ENCODE assay signal across 10 mouse cellular contexts in the genomic region with DNA sequence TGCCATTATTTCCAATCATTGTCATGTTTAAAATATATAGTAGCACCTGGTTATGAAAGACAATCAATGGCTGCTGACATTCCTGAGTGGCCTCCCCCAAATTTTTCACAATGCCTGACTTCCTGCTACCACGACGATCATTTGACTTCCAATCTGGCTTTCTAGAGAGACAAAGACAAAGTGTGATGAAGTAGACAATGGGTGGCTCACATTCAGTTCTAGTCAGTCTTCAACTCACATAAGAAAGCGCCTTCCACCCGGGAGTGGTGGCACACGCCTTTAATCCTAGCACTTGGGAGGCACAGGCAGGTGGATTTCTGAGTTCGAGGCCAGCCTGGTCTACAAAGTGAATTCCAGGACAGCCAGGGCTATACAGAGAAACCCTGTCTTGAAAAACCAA. TPM values are rescaled to one million over a fixed set of nuclear protein-coding genes. Genes with fewer than 3 reads are reported as not detected.
A peak's percentile ranks its signal among the peaks of the same experiment; 100 is the strongest.
DNase-seq lines count a peak whose midpoint lies in the region; ATAC-seq and TF ChIP-seq lines count a peak whose summit lies in the region.
"Not testable (repeated sequence)": the region's sequence is repeated elsewhere in the genome, so short reads cannot be mapped to it uniquely, and the experiment has no call there.
"Had no signal": no experiment of that assay in that cellular context is flagged by ENCODE, and none has a peak within 500 bp of the region (broad histone marks: within the 10 kb centered on the region; RNA-seq: fewer than 3 reads in every experiment).

No protein-coding gene starts in this region.

- H3K4me2 ChIP-seq in forebrain, embryonic 13.5 days: peak overlapping the region; percentile 91; the same call in 1 of the 2 replicates
- H3K4me2 ChIP-seq in heart, embryonic 12.5 days: not testable (repeated sequence)
- H3K4me2 ChIP-seq in hindbrain, postnatal 0 days (ENCODE audit: low read depth, low read length): peak overlapping the region; percentile 94; the same call in 1 of the 2 replicates
- H3K4me2 ChIP-seq in liver, embryonic 14.5 days (ENCODE audit: low read depth): peak overlapping the region; percentile 96; the same call in 1 of the 2 replicates
- peak overlapping the region; percentile 86 for H3K4me2 ChIP-seq in midbrain, embryonic 13.5 days (replicated peaks)
- peak overlapping the region; percentile 87 for H3K4me2 ChIP-seq in neural tube, embryonic 15.5 days

- H3K27ac ChIP-seq in forebrain, embryonic 13.5 days; heart, embryonic 12.5 days (ENCODE audit: poor library complexity, severe bottlenecking); hindbrain, embryonic 10.5 days; hindbrain, postnatal 0 days; left cerebral cortex, adult 2 months; liver, embryonic 14.5 days; midbrain, embryonic 13.5 days; neural tube, embryonic 15.5 days (replicated peaks): not testable (repeated sequence)

- H3K27me3 ChIP-seq in forebrain, embryonic 13.5 days; heart, embryonic 12.5 days (replicated peaks); hindbrain, embryonic 10.5 days (ENCODE audit: insufficient read depth, poor library complexity, severe bottlenecking); hindbrain, postnatal 0 days (ENCODE audit: insufficient read depth, low read length); liver, embryonic 14.5 days (ENCODE audit: control insufficient read depth, insufficient read depth, low read length); midbrain, embryonic 13.5 days; neural tube, embryonic 15.5 days (replicated peaks): not testable (repeated sequence)

- H3K4me3 ChIP-seq in forebrain, embryonic 13.5 days; hindbrain, postnatal 0 days (ENCODE audit: low read length); liver, embryonic 14.5 days (ENCODE audit: insufficient read depth in 1 of 2, low read depth in 2 of 2, low read length in 2 of 2); neural tube, embryonic 15.5 days (replicated peaks): not testable (repeated sequence)
- H3K4me3 ChIP-seq in heart, embryonic 12.5 days: peak overlapping the region; percentile 84; the same call in 1 of the 2 replicates
- H3K4me3 ChIP-seq in hindbrain, embryonic 10.5 days: 0 out of 2 replicates have a peak overlapping the region, but pooled peaks have one; percentile 96
- peak overlapping the region; percentile 66; the same call in 1 of the 2 replicates for H3K4me3 ChIP-seq in left cerebral cortex, adult 2 months
- 0 out of 2 replicates have a peak overlapping the region, but pooled peaks have one; percentile 72 for H3K4me3 ChIP-seq in midbrain, embryonic 13.5 days (replicated peaks)

- TF ChIP-seq EP300 in liver, embryonic 14.5 days (IDR thresholded peaks at IDR 0.05; ENCODE audit: low read depth): not testable (repeated sequence)

- peaks cover 50% of the 10 kb centered on the region for H3K4me1 ChIP-seq in forebrain, embryonic 13.5 days
- H3K4me1 ChIP-seq in heart, embryonic 12.5 days (replicated peaks): peaks cover 35% of the 10 kb centered on the region
- H3K4me1 ChIP-seq in hindbrain, embryonic 10.5 days (replicated peaks): peaks cover 44% of the 10 kb centered on the region
- H3K4me1 ChIP-seq in hindbrain, postnatal 0 days (ENCODE audit: insufficient read depth, low read length): peaks cover 24% of the 10 kb centered on the region
- H3K4me1 ChIP-seq in liver, embryonic 14.5 days (replicated peaks; ENCODE audit: control insufficient read depth in 2 of 2, insufficient read depth in 2 of 2, low read length in 1 of 2): peaks cover 2 to 15% of the 10 kb centered on the region in 2 experiments
- peaks cover 52% of the 10 kb centered on the region for H3K4me1 ChIP-seq in midbrain, embryonic 13.5 days (replicated peaks)
- peaks cover 52% of the 10 kb centered on the region for H3K4me1 ChIP-seq in neural tube, embryonic 15.5 days

- ATAC-seq in forebrain, embryonic 13.5 days; heart, embryonic 12.5 days (ENCODE audit: insufficient number of reproducible peaks, low FRiP score); hindbrain, postnatal 0 days; liver, embryonic 14.5 days (ENCODE audit: insufficient read depth); midbrain, embryonic 13.5 days; neural tube, embryonic 15.5 days (ENCODE audit: low FRiP score): not testable (repeated sequence)

- not testable (repeated sequence) for DNase-seq in hindbrain, embryonic 10.5 days (ENCODE audit: low spot score); hindbrain, postnatal 0 days (ENCODE audit: low spot score); left cerebral cortex, adult 2 months (ENCODE audit: extremely low spot score in 1 of 2, low spot score in 2 of 2); liver, embryonic 14.5 days (ENCODE audit: low read depth in 3 of 3, low spot score in 3 of 3)

- H3K36me3 ChIP-seq in forebrain, embryonic 13.5 days (ENCODE audit: poor library complexity, severe bottlenecking): peaks cover 22% of the 10 kb centered on the region; the same call in 1 of the 2 replicates
- H3K36me3 ChIP-seq in heart, embryonic 12.5 days: peaks cover 22% of the 10 kb centered on the region
- H3K36me3 ChIP-seq in hindbrain, embryonic 10.5 days: peaks cover 26% of the 10 kb centered on the region
- not testable (repeated sequence) for H3K36me3 ChIP-seq in hindbrain, postnatal 0 days (ENCODE audit: insufficient read depth, low read length); liver, embryonic 14.5 days (replicated peaks; ENCODE audit: control insufficient read depth, insufficient read depth, low read depth); neural tube, embryonic 15.5 days
- H3K36me3 ChIP-seq in midbrain, embryonic 13.5 days: peaks cover 23% of the 10 kb centered on the region

- H3K9me3 ChIP-seq in forebrain, embryonic 13.5 days (replicated peaks); heart, embryonic 12.5 days (replicated peaks); hindbrain, embryonic 10.5 days; hindbrain, postnatal 0 days (ENCODE audit: low read length); liver, embryonic 14.5 days (ENCODE audit: control insufficient read depth, low read length); midbrain, embryonic 13.5 days; neural tube, embryonic 15.5 days (replicated peaks): not testable (repeated sequence)

- intact Hi-C loops in left cerebral cortex, adult 2 months (cut with DNase I): loop anchor here (10.0 kb wide), 1 partner anchor 299 kb away; a partner anchor contains a TSS

- WGBS in forebrain, embryonic 13.5 days: 88% methylated on average over 6 of the region's 6 CpGs
- WGBS in heart, embryonic 12.5 days: 85% methylated on average over 6 of the region's 6 CpGs
- 88% methylated on average over 6 of the region's 6 CpGs for WGBS in hindbrain, embryonic 10.5 days
- 83% methylated on average over 6 of the region's 6 CpGs for WGBS in hindbrain, postnatal 0 days
- WGBS in liver, embryonic 14.5 days (ENCODE audit: insufficient replicate concordance): 73% methylated on average over 6 of the region's 6 CpGs
- 92% methylated on average over 6 of the region's 6 CpGs for WGBS in midbrain, embryonic 13.5 days
- 91% methylated on average over 6 of the region's 6 CpGs for WGBS in neural tube, embryonic 15.5 days

- not testable (repeated sequence) for H3K9ac ChIP-seq in forebrain, embryonic 13.5 days; heart, embryonic 12.5 days; hindbrain, postnatal 0 days (replicated peaks; ENCODE audit: low read length); liver, embryonic 14.5 days (replicated peaks); neural tube, embryonic 15.5 days (replicated peaks)
- H3K9ac ChIP-seq in midbrain, embryonic 13.5 days (replicated peaks): 0 out of 2 replicates have a peak overlapping the region, but pooled peaks have one; percentile 5

- TF ChIP-seq CTCF in hindbrain, postnatal 0 days (IDR thresholded peaks at IDR 0.05; ENCODE audit: low read depth); left cerebral cortex, adult 2 months (IDR thresholded peaks at IDR 0.05); liver, embryonic 14.5 days (IDR thresholded peaks at IDR 0.05; ENCODE audit: low read depth): not testable (repeated sequence)

RNA-seq across cellular contexts. Expression of a gene that starts 2.3 kb away (rescaled TPM):
- polyA plus RNA-seq in forebrain, embryonic 13.5 days (2015; fragmentation: Nextera tagmentation; extraction: Ambion mirVana): 99.7 and 103 TPM in 2 replicates
- 90.3 and 91.4 TPM in 2 replicates for polyA plus RNA-seq in heart, embryonic 12.5 days (2016; fragmentation: Nextera tagmentation; extraction: Ambion mirVana)
- 91.4 and 104 TPM in 2 replicates for polyA plus RNA-seq in hindbrain, embryonic 10.5 days (2016; fragmentation: Nextera tagmentation; extraction: Ambion mirVana)
- total RNA-seq in hindbrain, postnatal 0 days (2014; rRNA removed): 111 and 117 TPM in 2 replicates
- polyA plus RNA-seq in hindbrain, postnatal 0 days (2015; fragmentation: Nextera tagmentation; extraction: Ambion mirVana): 142 and 144 TPM in 2 replicates
- 10 to 100 TPM; 40.4 to 45.1 TPM for total RNA-seq in left cerebral cortex, adult 2 months (2021)
- 21.5 and 23.2 TPM in 2 replicates for polyA plus RNA-seq in liver, embryonic 14.5 days (2012; rRNA removed)
- polyA plus RNA-seq in liver, embryonic 14.5 days (2014; fragmentation: Nextera tagmentation; extraction: Ambion mirVana): 42.3 and 45.3 TPM in 2 replicates
- 100 and 104 TPM in 2 replicates for polyA plus RNA-seq in midbrain, embryonic 13.5 days (2015; fragmentation: Nextera tagmentation; extraction: Ambion mirVana)
- 111 and 126 TPM in 2 replicates for polyA plus RNA-seq in neural tube, embryonic 15.5 days (2015; fragmentation: Nextera tagmentation; extraction: Ambion mirVana)

RNA-seq across cellular contexts. Expression of a gene that starts 2.3 kb away (rescaled TPM):
- polyA plus RNA-seq in forebrain, embryonic 13.5 days (2015; fragmentation: Nextera tagmentation; extraction: Ambion mirVana): 121 TPM in 2 replicates
- 79.4 and 85.0 TPM in 2 replicates for polyA plus RNA-seq in heart, embryonic 12.5 days (2016; fragmentation: Nextera tagmentation; extraction: Ambion mirVana)
- 122 and 135 TPM in 2 replicates for polyA plus RNA-seq in hindbrain, embryonic 10.5 days (2016; fragmentation: Nextera tagmentation; extraction: Ambion mirVana)
- total RNA-seq in hindbrain, postnatal 0 days (2014; rRNA removed): 18.0 and 19.9 TPM in 2 replicates
- polyA plus RNA-seq in hindbrain, postnatal 0 days (2015; fragmentation: Nextera tagmentation; extraction: Ambion mirVana): 63.7 and 64.9 TPM in 2 replicates
- 10 to 100 TPM; 47.3 to 47.4 TPM for total RNA-seq in left cerebral cortex, adult 2 months (2021)
- polyA plus RNA-seq in liver, embryonic 14.5 days (2012; rRNA removed): 10.7 and 25.1 TPM in 2 replicates
- polyA plus RNA-seq in liver, embryonic 14.5 days (2014; fragmentation: Nextera tagmentation; extraction: Ambion mirVana): 29.0 and 31.5 TPM in 2 replicates
- 118 and 122 TPM in 2 replicates for polyA plus RNA-seq in midbrain, embryonic 13.5 days (2015; fragmentation: Nextera tagmentation; extraction: Ambion mirVana)
- 90.5 and 98.7 TPM in 2 replicates for polyA plus RNA-seq in neural tube, embryonic 15.5 days (2015; fragmentation: Nextera tagmentation; extraction: Ambion mirVana)

RNA-seq across cellular contexts. Expression of a gene that starts 12.3 kb away (rescaled TPM):
- polyA plus RNA-seq in forebrain, embryonic 13.5 days (2015; fragmentation: Nextera tagmentation; extraction: Ambion mirVana): 1.8 and 2.4 TPM in 2 replicates
- 0.32 and 0.52 TPM in 2 replicates for polyA plus RNA-seq in heart, embryonic 12.5 days (2016; fragmentation: Nextera tagmentation; extraction: Ambion mirVana)
- 1.6 and 2.0 TPM in 2 replicates for polyA plus RNA-seq in hindbrain, embryonic 10.5 days (2016; fragmentation: Nextera tagmentation; extraction: Ambion mirVana)
- 6.1 and 16.9 TPM in 2 replicates for total RNA-seq in hindbrain, postnatal 0 days (2014; rRNA removed)
- polyA plus RNA-seq in hindbrain, postnatal 0 days (2015; fragmentation: Nextera tagmentation; extraction: Ambion mirVana): 5.2 and 5.5 TPM in 2 replicates
- 10 to 100 TPM; 20.7 to 20.9 TPM for total RNA-seq in left cerebral cortex, adult 2 months (2021)
- polyA plus RNA-seq in liver, embryonic 14.5 days (2012; rRNA removed): 0.15 and 0.31 TPM in 2 replicates
- polyA plus RNA-seq in liver, embryonic 14.5 days (2014; fragmentation: Nextera tagmentation; extraction: Ambion mirVana): 0.28 and 0.34 TPM in 2 replicates
- polyA plus RNA-seq in midbrain, embryonic 13.5 days (2015; fragmentation: Nextera tagmentation; extraction: Ambion mirVana): 2.5 and 3.3 TPM in 2 replicates
- polyA plus RNA-seq in neural tube, embryonic 15.5 days (2015; fragmentation: Nextera tagmentation; extraction: Ambion mirVana): 5.2 and 5.7 TPM in 2 replicates
- total RNA-seq: granulocyte monocyte progenitor cell, adult 5-6 weeks; megakaryocyte progenitor cell, adult 5-6 weeks had no signal

RNA-seq across cellular contexts. Expression of a gene that starts 57.1 kb away (rescaled TPM):
- polyA plus RNA-seq in forebrain, embryonic 13.5 days (2015; fragmentation: Nextera tagmentation; extraction: Ambion mirVana): 17.1 and 19.5 TPM in 2 replicates
- 17.1 and 17.9 TPM in 2 replicates for polyA plus RNA-seq in heart, embryonic 12.5 days (2016; fragmentation: Nextera tagmentation; extraction: Ambion mirVana)
- polyA plus RNA-seq in hindbrain, embryonic 10.5 days (2016; fragmentation: Nextera tagmentation; extraction: Ambion mirVana): 18.4 and 19.0 TPM in 2 replicates
- total RNA-seq in hindbrain, postnatal 0 days (2014; rRNA removed): 21.3 and 21.4 TPM in 2 replicates
- polyA plus RNA-seq in hindbrain, postnatal 0 days (2015; fragmentation: Nextera tagmentation; extraction: Ambion mirVana): 11.6 and 11.8 TPM in 2 replicates
- total RNA-seq in left cerebral cortex, adult 2 months (2021): 10 to 100 TPM; 46.8 to 48.3 TPM
- 3.5 and 4.7 TPM in 2 replicates for polyA plus RNA-seq in liver, embryonic 14.5 days (2012; rRNA removed)
- polyA plus RNA-seq in liver, embryonic 14.5 days (2014; fragmentation: Nextera tagmentation; extraction: Ambion mirVana): 2.9 and 3.4 TPM in 2 replicates
- 19.0 and 20.6 TPM in 2 replicates for polyA plus RNA-seq in midbrain, embryonic 13.5 days (2015; fragmentation: Nextera tagmentation; extraction: Ambion mirVana)
- 15.5 and 16.1 TPM in 2 replicates for polyA plus RNA-seq in neural tube, embryonic 15.5 days (2015; fragmentation: Nextera tagmentation; extraction: Ambion mirVana)
